8 mouse cellular contexts compared by ENCODE assay signal in genomic region chr16:4885760-4886689, GRCm38 (mm10). TPM values are rescaled to one million over a fixed set of nuclear protein-coding genes. Genes with fewer than 3 reads are reported as not detected.
DNase-seq lines count a peak whose midpoint lies in the region; ATAC-seq lines count a peak whose summit lies in the region.

Gene Mgrn1 (plus strand): TSS chr16:4886249.

- peak within 1 kb of the TSS; percentile 84 for H3K4me2 ChIP-seq in hindbrain, embryonic 15.5 days

- no peaks in the 10 kb centered on the region for H3K27me3 ChIP-seq in hindbrain, embryonic 15.5 days

- peak within 1 kb of the TSS; percentile 92 for H3K27ac ChIP-seq in hindbrain, embryonic 15.5 days (replicated peaks)
- peak within 1 kb of the TSS; percentile 89 for H3K27ac ChIP-seq in macrophage

- H3K4me3 ChIP-seq in hindbrain, embryonic 15.5 days = peak within 1 kb of the TSS; percentile 77
- H3K4me3 ChIP-seq in macrophage (ENCODE audit: inconsistent target) = peak within 1 kb of the TSS; percentile 69

- peaks cover 57% of the 10 kb centered on the region for H3K4me1 ChIP-seq in hindbrain, embryonic 15.5 days (replicated peaks)

- ATAC-seq in hindbrain, embryonic 15.5 days (ENCODE audit: low FRiP score, low read depth) = peak; percentile 86

- H3K79me2 ChIP-seq in macrophage (ENCODE audit: inconsistent target) = peaks cover 54% of the 10 kb centered on the region

- H3K9ac ChIP-seq in hindbrain, embryonic 15.5 days = peak within 1 kb of the TSS; percentile 85

- H3K9me3 ChIP-seq in hindbrain, embryonic 15.5 days = no peaks in the 10 kb centered on the region

- WGBS in hindbrain, embryonic 15.5 days = under 1% methylated on average over 57 of the region's 74 CpGs
- WGBS in macrophage (ENCODE audit: missing documents) = under 1% methylated on average over 59 of the region's 74 CpGs

- peak; percentile 91 for DNase-seq in adipocyte (ENCODE audit: low spot score)
- peak; percentile 64 to 86 for DNase-seq in cerebellum, postnatal 4 days (ENCODE audit: low spot score in 2 of 2)
- DNase-seq in gastrocnemius, adult 18-20 months (ENCODE audit: low spot score) = peak; percentile 86
- peak; percentile 80 to 82 for DNase-seq in left cerebral cortex, adult 18-20 months (ENCODE audit: low spot score in 2 of 2)
- DNase-seq in right cerebral cortex, adult 18-20 months = peak; percentile 88
- DNase-seq in urinary bladder, postnatal 14 days (ENCODE audit: low spot score) = peak; percentile 89

- no peaks in the 10 kb centered on the region for H3K36me3 ChIP-seq in hindbrain, embryonic 15.5 days
- no peaks in the 10 kb centered on the region for H3K36me3 ChIP-seq in macrophage (ENCODE audit: inconsistent target)

RNA-seq across cellular contexts. Expression of gene Mgrn1, which starts in this region (rescaled TPM):
- 10 to 100 TPM; 54.2 to 62.4 TPM for total RNA-seq in gastrocnemius, adult 18-20 months (2021)
- polyA plus RNA-seq in hindbrain, embryonic 15.5 days (2015; fragmentation: Nextera tagmentation; extraction: Ambion mirVana) = 118 and 126 TPM in 2 replicates
- 100 to 1,000 TPM; 213 to 223 TPM for total RNA-seq in left cerebral cortex, adult 18-20 months (2021)
- 100 to 1,000 TPM in 22 of 26 experiments, 10 to 100 TPM in 4; 72.2 to 417 (median 122) TPM for total RNA-seq in macrophage (2018; cell fraction: chromatin; rRNA removed)
- 100 to 1,000 TPM in 2 of 26 experiments, 10 to 100 TPM in 24; 76.5 to 108 (median 88.0) TPM for total RNA-seq in macrophage (2018; cell fraction: cytosol; rRNA removed)
- total RNA-seq in macrophage (2018; cell fraction: nucleus; rRNA removed) = 100 to 1,000 TPM in 6 of 26 experiments, 10 to 100 TPM in 20; 55.3 to 179 (median 81.7) TPM
- polyA plus RNA-seq in macrophage (2018) = 62.2 to 84.4 TPM (median 68.4 TPM) in 3 replicates

Comparison
In these comparisons a context has a peak if more than half of its experiments do, and no peak if none do; other contexts are left out.
1. Peak in every context shown above with its lines: DNase-seq, ATAC-seq, H3K4me3 ChIP-seq and H3K27ac ChIP-seq.